Mouse (Mus musculus): ENCODE data around the gene Hexim2. TPM values are rescaled to one million over a fixed set of nuclear protein-coding genes. Genes with fewer than 3 reads are reported as not detected.

The Hexim2 gene
- polyA plus RNA-seq, 3 experiments from 2014 or later = 0.44 to 2.1 (median 2.0) TPM

DNA sequence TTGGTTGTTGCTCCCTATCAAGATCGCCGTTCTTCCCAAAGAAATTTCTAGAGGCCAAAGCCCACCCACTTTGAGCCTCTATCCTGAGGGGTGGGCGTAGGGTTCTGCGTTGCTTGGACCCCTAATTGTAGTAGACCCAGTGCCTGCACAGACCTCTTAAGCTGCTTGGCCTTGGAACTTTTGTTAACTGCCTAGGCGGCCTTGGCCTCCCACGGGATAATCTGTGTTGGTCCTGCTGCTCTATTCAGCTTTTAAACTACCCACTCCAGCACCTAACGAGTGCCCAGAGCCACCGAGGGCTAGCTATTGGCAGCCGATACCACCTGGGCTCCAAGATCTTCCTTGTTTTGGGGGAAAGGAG is 19.7 kb upstream of the Hexim2 start:
- no peak for ATAC-seq

DNA sequence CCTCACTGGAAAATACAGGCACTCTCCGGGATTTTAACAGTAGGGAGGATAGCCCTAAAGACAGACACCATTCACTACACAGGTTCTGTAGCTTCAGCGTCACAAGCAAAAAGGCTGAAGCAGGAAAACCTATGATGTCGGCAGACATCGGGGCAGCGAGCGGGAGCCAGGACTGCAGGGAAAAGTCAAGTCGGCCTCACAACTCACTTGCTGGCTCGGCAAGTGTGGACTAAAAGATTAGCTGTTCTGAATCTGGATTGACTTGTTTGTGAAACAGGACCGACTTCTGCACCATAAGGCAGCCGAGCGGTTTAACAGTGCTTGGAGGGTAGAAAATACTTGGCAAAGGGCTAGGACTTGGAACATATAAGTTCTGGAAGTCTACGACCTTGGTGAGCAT is 19.2 kb upstream of the Hexim2 start:
- no peak for ATAC-seq

DNA sequence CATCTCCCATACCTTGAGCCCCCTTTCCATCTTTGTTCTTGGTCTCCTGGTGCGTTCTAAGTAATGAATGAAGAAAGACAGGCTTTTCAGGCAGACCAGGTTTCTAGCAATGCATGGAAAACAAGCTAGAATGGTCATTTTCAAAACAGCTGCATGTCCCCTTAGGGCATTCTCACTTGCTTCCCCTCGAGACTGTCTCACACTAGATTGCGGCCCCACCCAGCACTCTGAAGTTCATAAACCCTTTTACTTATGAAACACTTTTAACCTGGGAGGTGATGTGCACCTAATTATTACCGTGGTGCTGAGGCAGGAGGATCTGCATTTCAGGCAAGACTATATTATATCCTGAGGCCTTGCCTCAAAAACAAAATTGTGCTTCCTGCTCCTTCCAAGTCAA is 18.5 kb upstream of the Hexim2 start:
- no peak for ATAC-seq

DNA sequence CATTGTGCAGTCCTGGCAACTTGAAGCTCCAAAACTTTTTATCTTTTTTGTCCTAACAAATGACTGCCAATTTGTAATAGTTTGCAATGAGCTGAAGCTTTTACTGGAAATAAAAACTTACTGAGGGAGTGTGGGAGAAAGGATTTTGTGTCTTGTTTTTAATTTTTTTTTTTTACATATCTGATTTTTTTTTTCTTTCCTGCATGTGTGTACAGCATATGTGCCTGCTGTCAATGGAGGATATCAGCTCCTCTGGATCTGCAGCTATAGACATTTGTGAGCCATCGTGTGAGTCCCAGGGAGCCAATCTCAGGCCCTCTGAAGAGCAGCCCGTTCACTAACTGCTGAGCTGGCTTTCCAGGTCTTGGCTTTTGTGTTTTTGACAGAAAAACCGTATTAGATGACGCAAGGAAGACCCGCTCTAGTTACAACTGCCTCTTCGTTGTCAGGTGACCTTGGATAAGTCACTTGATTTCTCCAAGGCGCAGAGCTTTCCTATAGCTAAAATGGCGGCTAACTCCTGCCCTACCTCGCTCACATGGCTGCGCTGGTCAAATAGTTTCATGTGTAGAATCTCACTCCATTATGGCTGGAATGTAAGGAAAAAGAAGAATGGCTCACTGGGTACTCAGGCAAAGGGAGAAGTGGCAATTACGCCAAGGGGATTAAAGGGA is 17.8 kb upstream of the Hexim2 start:
- ATAC-seq = no peak

DNA sequence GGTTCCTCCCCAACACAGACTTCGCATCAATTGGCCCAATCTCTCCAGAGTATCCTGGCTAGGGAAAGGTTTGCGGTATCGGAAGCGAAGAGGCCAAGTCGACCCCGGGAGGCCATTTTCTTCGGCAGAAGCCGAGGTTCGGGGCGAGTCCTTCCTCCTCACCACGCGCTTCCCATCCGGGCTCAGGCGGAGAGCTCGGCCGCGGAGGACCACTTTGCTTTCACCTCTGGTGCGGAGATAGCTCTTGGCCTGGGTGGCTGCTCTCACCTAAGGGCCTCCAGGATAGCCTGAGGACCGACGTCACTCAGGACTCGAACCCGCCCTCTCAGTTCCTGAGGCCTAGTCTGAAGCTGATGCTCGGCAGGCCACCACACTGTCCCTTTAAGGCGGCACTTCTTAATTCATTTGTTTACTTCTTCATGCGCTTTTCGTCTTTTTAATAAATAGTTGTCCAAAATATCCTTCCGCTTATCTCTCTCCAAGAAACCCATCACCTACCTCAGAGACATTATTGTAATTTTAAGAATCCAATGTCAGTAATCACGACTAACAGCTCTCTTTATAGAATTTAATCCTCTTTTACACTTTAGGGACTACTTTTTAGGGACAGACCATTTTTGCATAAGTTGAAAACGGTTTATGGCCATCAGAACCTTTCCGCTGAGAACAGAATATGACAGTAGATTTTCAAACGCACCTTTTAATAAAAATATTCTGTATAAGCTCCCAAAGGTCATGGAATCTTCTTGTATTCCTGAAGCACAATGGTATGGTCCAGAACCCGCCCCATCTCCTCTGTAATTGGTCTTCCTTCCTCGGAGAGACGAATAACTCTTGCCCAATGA is 16.8 kb upstream of the Hexim2 start:
- ATAC-seq = peak; percentile 47

DNA sequence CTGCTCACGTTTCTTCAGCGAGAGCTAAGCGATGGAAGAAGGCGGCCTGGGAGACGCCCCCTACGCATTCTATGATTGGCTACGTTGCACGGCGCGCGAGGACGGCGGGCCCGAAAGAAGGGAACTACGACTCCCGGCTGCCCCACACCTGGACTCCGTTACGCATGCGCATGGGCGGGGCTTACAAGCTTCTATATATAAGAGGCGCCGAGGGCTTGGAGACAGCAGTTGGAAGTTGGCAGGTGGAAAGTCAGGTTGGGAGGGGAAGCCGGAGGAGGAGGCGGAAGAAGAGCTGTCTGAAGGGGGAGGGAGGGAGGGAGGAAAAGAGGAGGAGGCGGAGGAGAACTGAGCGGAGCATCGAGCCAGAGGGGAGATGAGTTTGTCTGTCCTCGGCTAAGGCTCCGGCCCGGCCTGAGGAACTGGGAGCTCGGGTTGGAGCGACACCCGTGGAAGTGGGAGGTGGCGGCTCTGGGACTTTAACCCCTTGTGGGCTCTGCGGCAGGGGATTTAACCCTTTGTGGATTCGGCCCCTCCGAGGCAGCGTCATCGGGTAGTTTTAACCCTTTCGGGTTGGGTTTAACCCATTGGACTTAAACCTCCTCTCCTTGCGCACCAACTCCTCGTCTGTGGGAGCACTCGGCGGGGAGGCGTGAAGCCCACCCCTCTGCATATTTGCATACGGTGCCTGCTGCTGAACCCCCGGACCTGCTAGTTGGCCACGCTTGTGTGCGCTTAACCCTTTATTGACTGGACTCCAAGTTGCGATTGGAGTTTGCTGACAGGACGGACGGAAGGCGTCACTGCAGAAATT is 16.0 kb upstream of the Hexim2 start, which contains the start of gene Hexim1:
Hexim1 (plus strand) TSS at position 224 of the 811 bp plus-strand sequence.
- peak; percentile 91 for ATAC-seq

DNA sequence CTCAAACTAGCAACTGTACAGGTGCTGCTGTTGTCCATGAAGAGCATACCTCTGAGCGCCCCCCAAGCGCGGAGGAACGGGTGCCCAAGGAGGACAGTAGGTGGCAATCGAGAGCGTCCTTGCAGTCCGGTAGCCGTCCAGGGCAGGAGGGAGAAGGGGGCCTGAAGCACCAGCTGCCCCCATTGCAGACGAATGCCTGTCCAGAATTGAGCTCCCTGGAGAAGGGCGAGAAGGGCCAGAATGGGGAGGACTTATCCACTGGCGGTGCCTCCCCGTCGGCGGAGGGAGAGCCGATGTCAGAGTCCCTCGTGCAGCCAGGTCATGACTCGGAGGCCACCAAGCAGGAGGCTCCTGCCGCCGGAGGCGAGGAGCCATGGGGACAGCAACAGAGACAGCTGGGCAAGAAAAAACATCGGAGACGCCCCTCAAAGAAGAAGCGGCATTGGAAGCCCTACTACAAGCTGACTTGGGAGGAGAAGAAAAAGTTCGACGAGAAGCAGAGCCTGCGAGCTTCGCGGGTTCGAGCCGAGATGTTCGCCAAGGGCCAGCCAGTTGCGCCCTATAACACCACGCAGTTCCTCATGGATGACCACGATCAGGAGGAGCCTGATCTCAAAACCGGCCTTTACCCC is 15.2 kb upstream of the Hexim2 start:
- no peak for ATAC-seq

DNA sequence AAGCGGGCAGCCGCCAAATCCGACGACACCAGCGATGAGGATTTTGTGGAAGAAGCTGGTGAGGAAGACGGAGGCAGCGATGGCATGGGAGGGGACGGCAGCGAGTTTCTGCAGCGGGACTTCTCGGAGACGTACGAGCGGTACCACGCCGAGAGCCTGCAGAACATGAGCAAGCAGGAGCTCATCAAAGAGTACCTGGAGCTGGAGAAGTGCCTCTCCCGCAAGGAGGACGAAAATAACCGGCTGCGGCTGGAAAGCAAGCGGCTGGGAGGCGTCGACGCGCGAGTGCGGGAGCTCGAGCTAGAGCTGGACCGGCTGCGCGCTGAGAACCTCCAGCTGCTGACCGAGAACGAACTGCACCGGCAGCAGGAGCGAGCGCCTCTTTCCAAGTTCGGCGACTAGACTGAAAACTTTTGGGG is 14.6 kb upstream of the Hexim2 start:
- no peak for ATAC-seq

DNA sequence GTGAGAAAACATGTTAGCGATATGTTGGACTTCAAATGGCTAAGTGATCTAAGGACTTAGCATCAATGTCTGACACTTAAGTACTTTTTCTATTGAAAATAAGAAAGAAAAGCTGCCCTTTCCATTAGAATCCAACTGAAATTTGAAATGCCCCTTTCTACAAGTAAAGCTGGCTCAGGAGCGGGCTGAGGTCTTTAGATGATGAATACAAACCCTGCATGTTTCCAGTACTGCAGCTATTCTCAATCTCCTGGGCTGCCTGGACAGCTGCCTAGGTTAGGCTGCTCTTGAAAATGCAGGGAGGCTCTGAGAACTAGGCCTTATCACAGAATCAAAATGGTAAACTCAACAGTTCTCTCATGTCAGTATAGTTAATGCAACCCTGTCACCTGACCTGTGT is 13.4 kb upstream of the Hexim2 start:
- no peak for ATAC-seq

DNA sequence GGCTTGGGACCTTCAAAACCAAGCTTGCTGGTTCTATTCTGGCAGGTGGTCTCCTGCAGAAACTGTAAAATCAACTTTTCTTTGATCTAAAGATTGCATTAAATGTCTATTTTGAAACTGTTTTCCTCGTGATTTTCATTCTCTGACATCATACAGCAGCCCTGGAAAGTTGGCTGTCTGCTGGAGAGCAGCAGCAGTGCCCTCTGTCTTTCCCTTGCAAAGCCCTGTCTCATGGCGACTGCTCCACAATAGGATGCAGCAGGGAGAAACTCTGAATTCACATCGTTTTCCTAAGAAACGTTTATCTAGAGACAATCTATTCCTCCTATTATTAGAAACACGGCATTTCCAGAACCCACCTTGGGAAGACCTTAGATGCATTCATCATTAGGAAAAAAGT is 12.6 kb upstream of the Hexim2 start:
- no peak for ATAC-seq

DNA sequence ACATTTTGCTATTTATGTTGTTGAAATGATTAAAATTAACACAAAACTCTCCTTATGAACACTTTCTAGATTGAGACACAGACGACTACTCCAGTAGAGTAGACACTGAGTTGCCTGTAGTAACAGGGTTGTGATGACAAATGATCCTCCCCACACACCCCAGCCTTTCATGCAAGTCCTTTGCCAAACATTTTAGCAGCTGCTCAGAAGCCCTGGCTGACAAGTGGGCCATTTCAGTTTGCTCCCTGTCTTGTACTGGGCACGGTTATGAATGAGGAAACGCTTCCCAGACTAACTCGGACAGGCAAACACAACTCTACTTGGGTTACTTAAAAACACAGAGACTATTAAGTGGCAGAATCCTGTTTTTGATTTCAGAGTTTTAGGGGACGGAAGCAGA is 11.9 kb upstream of the Hexim2 start:
- no peak for ATAC-seq

DNA sequence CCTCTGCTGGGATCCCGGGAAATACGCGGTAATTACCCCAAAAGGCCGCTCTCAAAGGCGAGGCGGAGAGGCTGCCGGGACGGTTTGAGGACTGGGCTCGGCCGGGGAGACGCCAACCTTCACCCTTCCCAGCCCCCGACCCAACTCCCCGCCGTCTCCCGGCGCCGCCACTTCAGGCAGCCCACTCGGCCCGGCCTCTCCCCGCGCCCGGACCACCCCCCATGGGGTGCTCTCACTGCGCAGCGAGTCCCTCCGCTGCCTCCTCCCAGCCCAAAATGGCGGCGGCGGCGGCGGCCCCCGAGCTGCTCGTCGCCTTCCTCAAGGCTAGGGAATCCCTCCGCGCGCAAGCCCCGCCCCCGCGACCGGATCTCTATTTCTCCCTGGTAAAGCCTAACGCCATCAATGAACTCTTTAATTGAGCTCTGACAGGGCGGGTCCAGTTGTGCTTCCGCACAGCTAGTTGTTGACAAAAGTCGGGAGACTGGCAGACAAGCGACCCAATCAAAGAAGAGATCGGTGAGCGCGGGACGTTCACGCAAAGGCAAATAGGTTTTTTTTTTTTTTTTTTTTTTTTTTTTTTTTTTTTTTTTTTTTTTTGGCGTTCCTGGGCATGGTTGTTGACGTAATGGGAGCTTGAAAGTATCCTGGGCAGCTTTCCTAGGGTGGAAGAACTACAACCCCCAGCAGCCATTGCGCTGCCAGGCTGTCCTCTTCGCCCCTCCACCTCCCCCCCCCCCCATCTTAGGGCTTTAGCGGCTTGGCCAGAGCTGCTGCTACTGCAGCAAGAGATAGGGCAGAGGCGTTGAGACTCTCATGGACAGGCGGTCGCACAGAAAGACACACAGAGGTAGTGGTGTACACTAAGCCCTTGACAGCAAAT is 587 bp downstream of the Hexim2 start:
- peak; percentile 95 for ATAC-seq

DNA sequence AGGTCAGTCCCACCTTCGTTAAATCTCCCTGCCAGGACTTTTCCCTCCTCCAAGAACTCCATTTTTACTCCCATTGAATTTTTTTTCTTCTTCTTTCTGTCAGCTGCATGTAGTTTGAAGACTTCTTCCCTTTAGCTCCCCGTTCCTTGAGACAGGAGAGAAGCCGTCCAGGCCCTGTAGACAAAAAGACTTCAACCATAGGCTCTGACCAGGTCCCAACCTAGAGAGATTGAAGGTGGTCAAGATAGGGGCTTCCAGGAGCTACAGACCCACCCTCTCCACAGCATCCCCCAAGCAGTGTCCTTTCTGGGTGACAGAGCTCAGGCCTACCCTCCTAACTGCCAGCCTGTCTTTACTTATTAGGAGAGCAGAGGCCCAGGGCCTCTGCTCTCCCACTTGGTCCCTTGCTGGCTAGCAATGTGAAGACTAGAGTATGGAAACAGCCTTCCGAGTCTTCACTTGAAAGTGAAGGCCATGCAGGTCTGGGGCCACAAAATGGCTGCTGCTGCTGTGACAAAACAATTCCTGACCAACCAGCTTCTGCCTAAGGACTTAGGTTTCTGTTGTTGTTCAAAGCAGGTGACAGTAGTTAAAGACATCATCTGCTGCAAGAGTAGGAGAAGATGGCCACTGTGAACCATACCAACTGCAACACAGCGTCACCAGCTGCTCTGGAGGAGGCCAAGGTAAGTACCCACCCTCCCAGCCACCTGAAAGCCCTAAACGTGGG is 1.4 kb downstream of the Hexim2 start:
- ATAC-seq = no peak

DNA sequence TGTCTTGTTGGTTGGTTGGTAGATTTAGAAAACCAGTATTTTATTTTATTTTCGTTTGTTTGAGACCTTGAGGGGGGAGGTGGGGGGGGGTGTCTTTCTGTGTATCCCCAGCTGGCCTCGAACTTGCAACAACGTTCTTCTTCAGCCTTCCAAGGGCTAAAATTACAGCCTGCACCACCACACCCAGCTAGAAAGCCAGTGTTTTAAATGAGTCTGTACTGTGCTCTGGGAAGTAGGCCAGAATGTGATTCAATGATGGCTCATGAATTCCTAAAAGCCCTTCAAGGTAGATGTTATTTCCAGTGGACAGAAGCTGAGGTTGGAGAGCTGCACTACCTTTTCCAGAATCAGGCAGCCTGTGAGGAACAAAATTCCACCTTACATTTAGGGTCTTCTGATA is 2.0 kb downstream of the Hexim2 start:
- no peak for ATAC-seq

DNA sequence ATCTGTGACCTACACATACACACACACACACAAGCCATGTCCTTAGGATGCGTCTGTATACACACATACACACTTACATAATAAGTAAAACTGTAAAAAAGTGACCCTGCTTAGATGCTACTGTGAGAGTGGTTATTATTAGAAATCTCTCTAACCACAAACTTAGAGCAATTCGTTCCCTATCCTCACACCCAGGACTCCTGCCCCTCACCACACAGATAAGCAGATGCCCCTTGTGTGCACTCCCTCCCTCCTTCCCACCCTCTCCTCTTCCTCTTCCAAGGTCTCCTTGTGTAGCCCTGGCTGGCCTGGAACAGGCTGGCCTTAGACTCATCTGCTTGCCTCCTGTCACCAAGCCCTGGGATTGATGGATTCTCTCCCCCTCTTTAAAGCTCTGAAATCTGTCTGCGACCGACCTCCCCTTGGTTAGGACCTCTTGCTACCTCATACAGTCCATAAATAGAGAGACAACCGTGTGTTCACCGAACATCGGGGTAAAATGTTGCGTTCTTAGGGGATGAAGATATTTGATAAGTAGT is 3.9 kb downstream of the Hexim2 start:
- no peak for ATAC-seq

DNA sequence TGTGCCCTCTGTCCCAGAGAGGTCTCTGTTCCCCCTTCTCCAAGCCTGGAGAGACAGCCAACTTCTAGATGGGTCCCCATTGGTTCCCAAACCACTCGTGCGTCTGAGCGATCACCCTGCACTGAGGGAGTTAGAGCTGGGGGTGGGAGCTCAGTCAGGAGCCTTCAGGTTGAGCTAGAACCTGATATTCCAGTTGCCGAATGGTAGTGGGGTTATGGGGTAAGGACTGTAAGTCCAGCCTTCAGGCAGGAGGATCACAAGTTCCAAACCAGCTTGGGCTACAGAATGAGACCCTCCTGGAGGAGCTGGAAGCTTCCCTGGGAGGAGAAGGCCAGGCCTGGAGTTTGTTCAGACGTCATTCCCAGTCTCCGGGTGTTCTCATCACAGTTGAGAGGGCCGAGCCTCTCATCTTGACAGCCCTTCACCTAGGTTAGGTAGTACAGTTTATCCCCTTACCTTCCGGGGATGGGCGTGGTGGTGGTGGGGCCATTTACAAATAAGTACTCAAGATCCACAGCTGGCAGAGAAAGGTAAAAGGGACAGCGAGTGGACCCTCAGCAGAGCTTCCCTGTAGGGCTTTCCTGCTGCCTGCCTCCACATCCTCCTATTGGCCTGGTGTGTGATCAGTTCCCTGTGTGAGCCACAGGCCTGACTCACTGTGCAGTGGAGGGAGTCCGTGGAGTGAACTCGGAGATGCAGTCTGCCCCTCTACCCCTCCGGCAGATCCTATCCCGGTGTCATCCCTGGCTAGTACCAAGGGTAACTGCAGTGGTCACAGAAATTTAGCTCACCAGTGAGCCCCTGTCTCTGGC is 7.9 kb downstream of the Hexim2 start:
- ATAC-seq = no peak

DNA sequence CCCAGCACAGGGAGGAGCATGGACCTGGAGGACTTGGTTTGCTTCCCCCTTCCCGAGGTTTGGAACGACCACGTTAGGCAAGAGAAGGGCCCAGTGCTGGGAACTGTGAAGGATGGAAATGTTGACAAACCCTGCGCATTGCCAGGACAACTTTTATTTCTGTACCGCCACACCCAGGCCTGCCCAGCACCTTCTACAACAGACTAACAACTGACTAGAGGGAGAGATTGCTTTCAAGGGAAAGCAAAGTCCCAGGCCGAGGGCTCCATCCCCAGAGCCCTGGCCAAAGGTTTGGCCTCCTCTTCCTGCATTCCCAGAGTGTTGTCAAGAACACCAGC is 8.5 kb downstream of the Hexim2 start:
- ATAC-seq = no peak

DNA sequence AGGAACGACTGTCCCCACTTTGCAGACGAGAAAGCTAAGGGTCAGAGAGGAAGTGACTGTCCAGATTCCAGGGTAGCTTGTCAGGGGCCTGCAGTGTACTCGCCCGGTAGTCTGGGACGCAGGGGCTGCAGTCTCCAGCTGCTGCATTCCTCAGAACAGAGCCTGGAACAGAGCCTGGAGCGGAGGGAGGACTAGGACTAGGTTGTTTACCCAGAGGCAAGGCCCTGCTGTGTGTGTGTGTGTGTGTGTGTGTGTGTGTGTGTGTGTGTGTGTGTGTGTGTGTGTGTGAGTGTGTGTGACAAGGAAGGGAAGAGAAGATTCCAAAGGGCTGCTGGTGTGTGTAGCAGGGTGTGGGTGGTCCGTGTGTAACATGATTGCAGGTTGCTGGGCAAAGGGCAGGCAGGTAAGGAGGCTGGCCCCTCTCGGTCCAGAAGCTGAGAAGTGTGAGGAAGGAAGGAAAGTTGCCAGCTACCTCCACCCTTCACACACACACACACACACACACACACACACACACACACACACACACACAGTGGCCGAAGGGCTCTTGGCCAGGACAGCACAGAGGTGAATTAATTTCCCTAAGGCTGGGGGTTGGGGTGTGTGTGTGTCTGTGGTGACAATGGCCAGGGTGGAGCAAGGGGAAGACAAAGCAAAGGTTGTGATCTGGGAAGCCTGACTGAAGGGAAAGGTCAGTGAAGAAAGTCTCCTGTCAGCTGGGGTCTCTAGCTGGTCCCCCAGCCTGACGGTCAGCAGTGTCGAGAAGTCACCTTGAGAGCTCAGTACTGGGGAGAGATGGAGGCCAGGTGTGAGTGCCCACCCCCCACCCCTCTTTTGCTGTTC is 9.1 kb downstream of the Hexim2 start:
- no peak for ATAC-seq

DNA sequence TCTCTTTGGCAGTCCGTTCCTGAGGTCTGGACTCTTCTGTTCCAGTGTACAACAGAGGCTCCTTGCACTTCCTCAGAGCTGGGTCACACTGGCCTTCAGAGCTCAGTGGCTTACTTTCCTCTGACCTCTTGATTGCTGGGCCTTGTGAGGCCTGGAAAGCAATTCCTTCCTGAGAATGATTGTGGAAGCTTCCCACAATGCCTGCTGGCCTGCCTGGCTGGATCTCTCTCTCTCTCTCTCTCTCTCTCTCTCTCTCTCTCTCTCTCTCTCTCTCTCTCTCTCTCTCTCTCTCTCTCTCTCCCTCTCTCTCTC is 9.7 kb downstream of the Hexim2 start:
- no peak for ATAC-seq

Measured in inflammation-experienced regulatory T-cells, adult 6 months (primary cell).